Mouse (Mus musculus): Measurements from ENCODE around the gene Olfr1193. TPM values are rescaled to one million over a fixed set of nuclear protein-coding genes. Genes with fewer than 3 reads are reported as not detected.
"Not testable (repeated sequence)": the region's sequence is repeated elsewhere in the genome, so short reads cannot be mapped to it uniquely, and the experiment has no call there.

The Olfr1193 gene
- not detected in 2 replicates for total RNA-seq (2021)
- long read RNA-seq: 0 reads

- not testable (repeated sequence) for DNase-seq
Measured at GRCm38 (mm10) chr2:88675328-88675727, at the start of gene Olfr1193. Gene Olfr1193, plus strand, starts transcription at chr2:88675628.

- DNase-seq: not testable (repeated sequence)
Measured at GRCm38 (mm10) chr2:88640242-88640641, 35.2 kb upstream of the Olfr1193 start, which contains the start of gene Olfr1191-ps1. Gene Olfr1191-ps1, plus strand, starts transcription at chr2:88640542.

- DNase-seq: no peak
Measured at GRCm38 (mm10) chr2:88648209-88648608, 27.2 kb upstream of the Olfr1193 start, which contains the start of gene Olfr1192-ps1. Gene Olfr1192-ps1, plus strand, starts transcription at chr2:88648509.

GRCm38 (mm10) chr2:88689087-88689486, 13.7 kb downstream of the Olfr1193 start, which contains the start of gene Olfr1195:
Gene Olfr1195, minus strand, starts transcription at chr2:88689187.
- DNase-seq: no peak

GRCm38 (mm10) chr2:88704497-88704896, 29.1 kb downstream of the Olfr1193 start, which contains the start of gene Olfr1196:
Gene Olfr1196, minus strand, starts transcription at chr2:88704597.
- DNase-seq: no peak

Other genes starting within 250 kb of the Olfr1193 start
- not detected in 2 replicates for gene Olfr1181, start 249.5 kb upstream of the Olfr1193 start, total RNA-seq (2021)
- not detected in 2 replicates for gene Gm13757, start 226.5 kb upstream of the Olfr1193 start, total RNA-seq (2021)
- not detected in 2 replicates for gene Olfr1183, start 220.8 kb upstream of the Olfr1193 start, total RNA-seq (2021)
- gene Olfr1184, start 192.0 kb upstream of the Olfr1193 start, total RNA-seq (2021): not detected in 2 replicates
- not detected in 2 replicates for gene Olfr1185-ps1, start 182.3 kb upstream of the Olfr1193 start, total RNA-seq (2021)
- not detected in 2 replicates for gene Olfr1186, start 157.1 kb upstream of the Olfr1193 start, total RNA-seq (2021)
- not detected in 2 replicates for gene Olfr1188, start 118.7 kb upstream of the Olfr1193 start, total RNA-seq (2021)
- gene Olfr1189, start 89.2 kb upstream of the Olfr1193 start, total RNA-seq (2021): not detected in 2 replicates
- gene Olfr1191-ps1, start 35.1 kb upstream of the Olfr1193 start, total RNA-seq (2021): not detected in 2 replicates
- gene Olfr1192-ps1, start 27.1 kb upstream of the Olfr1193 start, total RNA-seq (2021): not detected in 2 replicates
- not detected in 2 replicates for gene Olfr1195, start 13.6 kb downstream of the Olfr1193 start, total RNA-seq (2021)
- gene Olfr1196, start 29.0 kb downstream of the Olfr1193 start, total RNA-seq (2021): not detected in 2 replicates
- gene Olfr1197, start 56.7 kb downstream of the Olfr1193 start, total RNA-seq (2021): not detected in 2 replicates
- gene Olfr1198, start 75.7 kb downstream of the Olfr1193 start, total RNA-seq (2021): not detected in 2 replicates
- gene Olfr1199, start 84.8 kb downstream of the Olfr1193 start, total RNA-seq (2021): not detected in 2 replicates
- not detected in 2 replicates for gene Olfr1200, start 94.9 kb downstream of the Olfr1193 start, total RNA-seq (2021)
- not detected in 2 replicates for gene Olfr1201, start 117.4 kb downstream of the Olfr1193 start, total RNA-seq (2021)
- not detected in 2 replicates for gene Olfr1202, start 138.9 kb downstream of the Olfr1193 start, total RNA-seq (2021)
- gene Olfr1205, start 154.1 kb downstream of the Olfr1193 start, total RNA-seq (2021): not detected in 2 replicates
- not detected in 2 replicates for gene Olfr1204, start 173.7 kb downstream of the Olfr1193 start, total RNA-seq (2021)
- gene Olfr1206, start 187.6 kb downstream of the Olfr1193 start, total RNA-seq (2021): not detected in 2 replicates
- not detected in 2 replicates for gene Olfr1208, start 226.7 kb downstream of the Olfr1193 start, total RNA-seq (2021)
- gene Olfr1209, start 239.5 kb downstream of the Olfr1193 start, total RNA-seq (2021): not detected in 2 replicates

All from adrenal gland, postnatal 25 days (tissue).